Mouse (Mus musculus) midbrain, embryonic 14.5 days (tissue): ENCODE results near the gene Efna1. TPM values are rescaled to one million over a fixed set of nuclear protein-coding genes. Genes with fewer than 3 reads are reported as not detected.

Experiments used
- ATAC-seq: fragments of 200-750 bp; cut with Nextera tagmentation; 2 replicates; pipeline ENCODE4 v1.8.0; 2017; ENCODE audit warnings: moderate number of reproducible peaks, moderate library complexity; ENCODE audit not compliant: low FRiP score, low TSS enrichment
- DNase-seq: peaks from one replicate; pipeline ENCODE4 v3.0.0-alpha.2; 2015
- H3K27ac ChIP-seq: fragments of 300-500 bp; sonication (generic); replicated peaks from 2 replicates; pipeline ENCODE4 v1.5.1; 2014; ENCODE audit warnings: mild to moderate bottlenecking, low read depth, low read length, moderate library complexity
- H3K27me3 ChIP-seq: fragments of 300-500 bp; sonication (generic); 2 replicates; pipeline ENCODE4 v1.6.1; 2014; ENCODE audit warnings: low read length, control low read depth, mixed read lengths; ENCODE audit not compliant: control insufficient read depth, insufficient read depth
- H3K36me3 ChIP-seq: fragments of 300-500 bp; sonication (generic); 2 replicates; pipeline ENCODE4 v1.6.1; 2014; ENCODE audit warnings: low read length, control low read depth; ENCODE audit not compliant: control insufficient read depth, insufficient read depth
- H3K4me1 ChIP-seq: fragments of 300-500 bp; sonication (generic); 2 replicates; pipeline ENCODE4 v1.6.1; 2014; ENCODE audit warnings: mild to moderate bottlenecking, antibody characterized with exemption, low read length, control low read depth; ENCODE audit not compliant: control insufficient read depth, insufficient read depth
- H3K4me2 ChIP-seq: fragments of 300-500 bp; sonication (generic); 2 replicates; pipeline ENCODE4 v1.6.1; 2014; ENCODE audit warnings: mild to moderate bottlenecking, low read length, moderate library complexity
- H3K4me3 ChIP-seq: fragments of 300-500 bp; sonication (generic); replicated peaks from 2 replicates; pipeline ENCODE4 v1.5.1; 2014; ENCODE audit warnings: low read depth, low read length
- H3K9ac ChIP-seq: fragments of 300-500 bp; sonication (generic); replicated peaks from 2 replicates; pipeline ENCODE4 v1.6.1; 2014; ENCODE audit warnings: mild to moderate bottlenecking, low read length, moderate library complexity
- H3K9me3 ChIP-seq: fragments of 300-500 bp; sonication (generic); 2 replicates; pipeline ENCODE4 v1.6.1; 2016; ENCODE audit warnings: low read length, control low read depth, mixed read lengths; ENCODE audit not compliant: control insufficient read depth
- WGBS: fragments of 180-500 bp; shearing (Covaris S2); extraction: QIAGEN DNeasy Blood & Tissue Kit; methylation state at CpG from one replicate; pipeline ENCODE4 v1.1.7; 2014; 5-methylcytosine and 5-hydroxymethylcytosine counted together
- polyA plus RNA-seq: library from polyadenylated mRNA; unstranded; fragments of >200 nt; fragmentation: Nextera tagmentation; extraction: Ambion mirVana; gene quantifications from 2 replicates; pipeline ENCODE4 v1.2.1, GENCODE M21; 2014

The Efna1 gene
- polyA plus RNA-seq, 1 experiment from 2014 or later = 8.7 TPM

GRCm38 (mm10) chr3:89300071-89300470 lies 19.1 kb upstream of the Efna1 start:
- H3K9ac ChIP-seq = no peak overlapping the region
- WGBS = 60% methylated on average over 1 of the region's 1 CpGs
- DNase-seq = no peak

GRCm38 (mm10) chr3:89299499-89299898 lies 18.6 kb upstream of the Efna1 start:
- no peak overlapping the region for H3K27ac ChIP-seq
- DNase-seq (peak; percentile 61), ATAC-seq (no peak)
- H3K4me2 ChIP-seq = peak overlapping the region; percentile 39
- 0 out of 2 replicates have a peak, but pooled peaks cover 5% of the 10 kb centered on the region for H3K27me3 ChIP-seq
- H3K4me1 ChIP-seq = no peaks in the 10 kb centered on the region
- 5% methylated on average over 14 of the region's 14 CpGs for WGBS
- 0 out of 2 replicates have a peak overlapping the region, but pooled peaks have one; percentile 7 for H3K4me3 ChIP-seq
- 0 out of 2 replicates have a peak overlapping the region, but pooled peaks have one; percentile 21 for H3K9ac ChIP-seq
- no peaks in the 10 kb centered on the region for H3K36me3 ChIP-seq
- no peaks in the 10 kb centered on the region for H3K9me3 ChIP-seq

More at GRCm38 (mm10) chr3:89300071-89300470, 19.1 kb upstream of the Efna1 start:
- Histone ChIP-seq H3K27ac (no peak overlapping the region), H3K4me2 (peak overlapping the region; percentile 39; the same call in 1 of the 2 replicates), H3K27me3 (0 out of 2 replicates have a peak, but pooled peaks cover 5% of the 10 kb centered on the region), H3K4me3 (no peak overlapping the region), H3K9me3 (no peaks in the 10 kb centered on the region), H3K36me3 (no peaks in the 10 kb centered on the region), H3K4me1 (no peaks in the 10 kb centered on the region)
- no peak for ATAC-seq

- H3K4me3 ChIP-seq = no peak overlapping the region
- 0 out of 2 replicates have a peak, but pooled peaks cover 5% of the 10 kb centered on the region for H3K27me3 ChIP-seq
- no peaks in the 10 kb centered on the region for H3K36me3 ChIP-seq
- H3K4me1 ChIP-seq = no peaks in the 10 kb centered on the region
- 85% methylated on average over 6 of the region's 6 CpGs for WGBS
- no peak overlapping the region for H3K9ac ChIP-seq
- H3K4me2 ChIP-seq = no peak overlapping the region
- DNase-seq (no peak), ATAC-seq (no peak)
- H3K27ac ChIP-seq = no peak overlapping the region
- no peaks in the 10 kb centered on the region for H3K9me3 ChIP-seq
Measured at GRCm38 (mm10) chr3:89298908-89299307, 18.0 kb upstream of the Efna1 start.

GRCm38 (mm10) chr3:89296761-89297396 lies 15.9 kb upstream of the Efna1 start:
- H3K27me3 ChIP-seq = 0 out of 2 replicates have a peak, but pooled peaks cover 5% of the 10 kb centered on the region
- no peak for DNase-seq
- no peak for ATAC-seq
- no peaks in the 10 kb centered on the region for H3K36me3 ChIP-seq
- no peak overlapping the region for H3K27ac ChIP-seq
- H3K4me3 ChIP-seq = no peak overlapping the region
- H3K4me2 ChIP-seq = no peak overlapping the region
- H3K9me3 ChIP-seq = no peaks in the 10 kb centered on the region
- 87% methylated on average over 11 of the region's 11 CpGs for WGBS
- H3K4me1 ChIP-seq = no peaks in the 10 kb centered on the region
- H3K9ac ChIP-seq = no peak overlapping the region

GRCm38 (mm10) chr3:89295685-89296230 lies 14.8 kb upstream of the Efna1 start:
- ATAC-seq (no peak), DNase-seq (no peak)
- H3K36me3 ChIP-seq = no peaks in the 10 kb centered on the region
- H3K9me3 ChIP-seq = no peaks in the 10 kb centered on the region
- H3K4me1 ChIP-seq = no peaks in the 10 kb centered on the region
- no peak overlapping the region for H3K27ac ChIP-seq
- no peak overlapping the region for H3K9ac ChIP-seq
- no peak overlapping the region for H3K4me2 ChIP-seq
- no peak overlapping the region for H3K4me3 ChIP-seq
- 83% methylated on average over 8 of the region's 8 CpGs for WGBS
- H3K27me3 ChIP-seq = 0 out of 2 replicates have a peak, but pooled peaks cover 5% of the 10 kb centered on the region

- H3K9me3 ChIP-seq = no peaks in the 10 kb centered on the region
- WGBS = 81% methylated on average over 5 of the region's 5 CpGs
- H3K9ac ChIP-seq = no peak overlapping the region
- ATAC-seq (no peak), DNase-seq (no peak)
- H3K36me3 ChIP-seq = no peaks in the 10 kb centered on the region
- no peaks in the 10 kb centered on the region for H3K4me1 ChIP-seq
- no peak overlapping the region for H3K4me2 ChIP-seq
- no peak overlapping the region for H3K4me3 ChIP-seq
- 0 out of 2 replicates have a peak, but pooled peaks cover 5% of the 10 kb centered on the region for H3K27me3 ChIP-seq
- H3K27ac ChIP-seq = no peak overlapping the region
Measured at GRCm38 (mm10) chr3:89294195-89294594, 13.3 kb upstream of the Efna1 start.

- H3K9ac ChIP-seq = no peak overlapping the region
- no peaks in the 10 kb centered on the region for H3K4me1 ChIP-seq
- DNase-seq (no peak), ATAC-seq (no peak)
- H3K4me2 ChIP-seq = no peak overlapping the region
- H3K36me3 ChIP-seq = no peaks in the 10 kb centered on the region
- no peaks in the 10 kb centered on the region for H3K27me3 ChIP-seq
- no peak overlapping the region for H3K4me3 ChIP-seq
- no peaks in the 10 kb centered on the region for H3K9me3 ChIP-seq
- H3K27ac ChIP-seq = no peak overlapping the region
- WGBS = 92% methylated on average over 11 of the region's 11 CpGs
Measured at GRCm38 (mm10) chr3:89293247-89293918, 12.4 kb upstream of the Efna1 start.

GRCm38 (mm10) chr3:89292303-89292702 lies 11.4 kb upstream of the Efna1 start:
- no peaks in the 10 kb centered on the region for H3K36me3 ChIP-seq
- no peak overlapping the region for H3K4me2 ChIP-seq
- no peak for DNase-seq
- no peak overlapping the region for H3K4me3 ChIP-seq
- no peak overlapping the region for H3K27ac ChIP-seq
- no peaks in the 10 kb centered on the region for H3K9me3 ChIP-seq
- ATAC-seq = no peak
- no peak overlapping the region for H3K9ac ChIP-seq
- 67% methylated on average over 5 of the region's 5 CpGs for WGBS
- H3K4me1 ChIP-seq = no peaks in the 10 kb centered on the region
- no peaks in the 10 kb centered on the region for H3K27me3 ChIP-seq
